Mouse (Mus musculus) limb, embryonic 12.5 days (tissue): ENCODE measurements around the gene Sema7a. TPM values are rescaled to one million over a fixed set of nuclear protein-coding genes. Genes with fewer than 3 reads are reported as not detected.

Experiments used
- ATAC-seq: fragments of 200-750 bp; cut with Nextera tagmentation; 2 replicates; pipeline ENCODE4 v1.8.0; 2017; ENCODE audit warnings: low read depth, moderate TSS enrichment; ENCODE audit not compliant: insufficient number of reproducible peaks, insufficient read depth, low FRiP score, low TSS enrichment
- H3K27ac ChIP-seq: fragments of 300-500 bp; sonication (generic); 2 replicates; pipeline ENCODE4 v1.5.1; 2016; ENCODE audit warnings: mild to moderate bottlenecking, moderate library complexity
- H3K27me3 ChIP-seq: fragments of 300-500 bp; sonication (generic); 2 replicates; pipeline ENCODE4 v1.6.1; 2016; ENCODE audit warnings: mild to moderate bottlenecking, moderate library complexity
- H3K36me3 ChIP-seq: fragments of 300-500 bp; sonication (generic); 2 replicates; pipeline ENCODE4 v1.6.1; 2016; ENCODE audit warnings: mild to moderate bottlenecking, moderate library complexity
- H3K4me1 ChIP-seq: fragments of 300-500 bp; sonication (generic); replicated peaks from 2 replicates; pipeline ENCODE4 v1.6.1; 2016
- H3K4me2 ChIP-seq: fragments of 300-500 bp; sonication (generic); 2 replicates; pipeline ENCODE4 v1.6.1; 2016; ENCODE audit warnings: mild to moderate bottlenecking, moderate library complexity
- H3K4me3 ChIP-seq: fragments of 300-500 bp; sonication (generic); replicated peaks from 2 replicates; pipeline ENCODE4 v1.5.1; 2016; ENCODE audit warnings: mild to moderate bottlenecking
- H3K9ac ChIP-seq: fragments of 300-500 bp; sonication (generic); replicated peaks from 2 replicates; pipeline ENCODE4 v1.6.1; 2016; ENCODE audit warnings: mild to moderate bottlenecking, moderate library complexity
- H3K9me3 ChIP-seq: fragments of 300-500 bp; sonication (generic); 2 replicates; pipeline ENCODE4 v1.6.1; 2016; ENCODE audit warnings: mild to moderate bottlenecking, moderate library complexity
- WGBS: fragments of 180-500 bp; shearing (Covaris S2); methylation state at CpG from one replicate; pipeline ENCODE4 v1.1.7; 2016; 5-methylcytosine and 5-hydroxymethylcytosine counted together
- polyA plus RNA-seq: library from polyadenylated mRNA; unstranded; fragments of >200 nt; fragmentation: Nextera tagmentation; extraction: Ambion mirVana; gene quantifications from 2 replicates; pipeline ENCODE4 v1.2.1, GENCODE M21; 2016

The Sema7a gene
- polyA plus RNA-seq, 1 experiment from 2014 or later: 0.99 TPM

DNA sequence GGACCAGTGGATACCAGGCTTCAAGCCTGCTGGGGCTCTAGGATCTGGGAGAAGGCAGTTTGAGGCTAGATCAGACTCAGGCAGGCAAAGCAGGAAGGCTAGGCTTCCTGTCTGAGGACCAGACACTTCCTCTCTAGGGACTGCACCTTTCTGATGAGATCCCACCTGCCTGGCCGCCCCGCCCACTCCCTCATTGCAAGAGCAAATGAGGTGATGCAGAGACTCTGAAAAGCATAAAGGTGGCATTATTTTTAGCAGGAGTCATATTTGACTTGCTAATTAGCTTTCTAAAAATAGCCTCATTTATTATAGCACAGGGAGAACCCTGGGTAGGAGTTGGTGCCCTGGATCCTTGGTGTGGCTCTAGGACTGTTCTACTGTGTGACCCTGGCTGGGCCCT lies 48.2 kb downstream of the Sema7a start:
- peaks cover 7% of the 10 kb centered on the region for H3K4me1 ChIP-seq
- ATAC-seq: no peak
- no peak overlapping the region for H3K4me3 ChIP-seq
- H3K4me2 ChIP-seq: no peak overlapping the region
- H3K27me3 ChIP-seq: peaks cover 3% of the 10 kb centered on the region; the same call in 1 of the 2 replicates
- 73% methylated on average over 2 of the region's 2 CpGs for WGBS
- H3K27ac ChIP-seq: 0 out of 2 replicates have a peak overlapping the region, but pooled peaks have one; percentile 1
- no peaks in the 10 kb centered on the region for H3K36me3 ChIP-seq
- H3K9me3 ChIP-seq: no peaks in the 10 kb centered on the region
- H3K9ac ChIP-seq: no peak overlapping the region

- H3K27me3 ChIP-seq: peaks cover 3% of the 10 kb centered on the region; the same call in 1 of the 2 replicates
- no peak for ATAC-seq
- WGBS: 80% methylated on average over 6 of the region's 6 CpGs
These were observed 49.4 kb downstream of the Sema7a start for GRCm38 (mm10) chr9:57989309-57989708.

DNA sequence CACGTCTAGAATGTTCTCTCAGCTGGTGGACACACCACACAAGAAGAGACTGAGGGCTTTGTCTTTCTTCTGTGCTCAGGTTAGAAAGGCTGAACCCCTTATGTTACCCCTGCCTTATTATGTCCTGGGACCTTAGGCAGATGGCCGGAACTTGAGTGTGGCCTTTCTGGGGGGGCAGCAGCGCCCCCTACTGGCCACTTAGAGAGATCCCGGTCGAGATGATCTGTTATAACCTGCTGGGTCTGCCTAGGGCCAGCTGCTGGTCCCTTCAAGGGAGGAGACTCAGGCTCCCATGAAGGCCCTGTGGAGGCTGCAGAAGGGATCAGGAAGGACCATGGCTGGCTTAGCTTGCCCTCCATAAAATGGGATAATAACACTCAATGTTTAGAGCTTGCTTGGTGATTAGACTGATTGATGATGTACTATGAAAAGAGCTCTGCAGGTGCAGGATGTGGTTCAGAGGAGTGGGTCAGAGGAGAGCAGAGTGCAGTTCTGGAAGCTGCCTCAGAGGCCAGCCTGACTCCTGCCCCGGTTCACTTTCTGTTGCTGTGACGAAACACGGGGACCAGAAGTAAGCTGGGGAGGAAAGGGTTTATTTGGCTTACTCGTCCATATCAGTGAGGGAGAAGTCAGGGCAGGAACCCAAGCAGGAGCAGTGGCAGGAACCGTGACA lies 50.7 kb downstream of the Sema7a start:
- no peak overlapping the region for H3K9ac ChIP-seq
- ATAC-seq: no peak
- H3K4me2 ChIP-seq: no peak overlapping the region
- H3K27me3 ChIP-seq: peaks cover 3% of the 10 kb centered on the region; the same call in 1 of the 2 replicates
- H3K4me1 ChIP-seq: peaks cover 19% of the 10 kb centered on the region
- H3K9me3 ChIP-seq: no peaks in the 10 kb centered on the region
- H3K27ac ChIP-seq: no peak overlapping the region
- H3K36me3 ChIP-seq: no peaks in the 10 kb centered on the region
- H3K4me3 ChIP-seq: no peak overlapping the region
- WGBS: 36% methylated on average over 10 of the region's 10 CpGs

More at GRCm38 (mm10) chr9:57989309-57989708, 49.4 kb downstream of the Sema7a start:
- Histone ChIP-seq H3K4me3 (no peak overlapping the region), H3K36me3 (no peaks in the 10 kb centered on the region), H3K9ac (no peak overlapping the region), H3K9me3 (no peaks in the 10 kb centered on the region), H3K4me1 (peaks cover 19% of the 10 kb centered on the region), H3K4me2 (no peak overlapping the region), H3K27ac (no peak overlapping the region)

GRCm38 (mm10) chr9:57992060-57992459 lies 52.1 kb downstream of the Sema7a start:
- no peak overlapping the region for H3K4me3 ChIP-seq
- WGBS: 92% methylated on average over 3 of the region's 3 CpGs
- no peak overlapping the region for H3K9ac ChIP-seq
- no peak overlapping the region for H3K27ac ChIP-seq
- ATAC-seq: no peak
- peaks cover 16% of the 10 kb centered on the region for H3K27me3 ChIP-seq
- H3K4me2 ChIP-seq: no peak overlapping the region
- peaks cover 19% of the 10 kb centered on the region for H3K4me1 ChIP-seq
- H3K9me3 ChIP-seq: no peaks in the 10 kb centered on the region
- H3K36me3 ChIP-seq: no peaks in the 10 kb centered on the region

DNA sequence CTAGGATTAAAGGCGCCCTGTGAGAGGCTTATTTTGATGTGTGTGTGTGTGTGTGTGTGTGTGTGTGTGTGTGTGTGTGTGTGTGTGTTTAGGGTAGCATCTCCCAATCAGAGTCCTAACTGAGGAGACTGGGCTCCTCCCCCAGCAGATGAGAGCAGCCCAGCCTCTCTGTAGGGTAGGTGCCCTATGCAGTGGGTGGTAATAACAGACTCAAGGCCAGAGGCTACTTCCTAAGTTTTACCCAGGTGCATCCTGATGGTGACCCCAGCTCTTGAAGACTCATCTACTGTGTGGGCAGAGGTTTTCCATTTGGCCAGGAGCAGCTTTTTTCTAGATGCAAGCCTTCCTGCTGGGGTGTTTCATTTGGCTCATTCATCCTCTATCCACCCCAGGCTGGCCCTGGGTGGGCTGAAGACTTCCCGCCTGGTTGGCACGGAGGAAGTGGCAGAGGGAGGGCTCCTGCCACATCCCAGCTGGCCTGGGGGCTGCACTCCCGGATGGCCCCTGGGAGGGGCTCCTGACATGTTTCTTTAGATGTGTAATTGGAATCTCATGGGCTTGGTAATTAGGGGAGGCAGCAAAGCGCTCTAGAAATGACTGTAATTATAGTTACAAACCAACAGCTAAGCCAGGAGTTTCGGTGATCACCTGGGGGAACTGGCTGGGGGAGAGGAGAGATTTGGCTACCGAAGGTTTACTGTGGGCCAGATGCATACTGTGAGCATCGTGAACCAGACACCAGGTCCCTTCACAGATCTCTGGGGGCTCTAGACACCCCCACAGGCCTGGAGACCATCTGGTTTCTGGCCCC lies 53.1 kb downstream of the Sema7a start:
- Histone ChIP-seq H3K4me2 (no peak overlapping the region), H3K4me3 (no peak overlapping the region), H3K36me3 (no peaks in the 10 kb centered on the region), H3K4me1 (peaks cover 23% of the 10 kb centered on the region), H3K9ac (no peak overlapping the region), H3K27ac (0 out of 2 replicates have a peak overlapping the region, but pooled peaks have one; percentile 41), H3K9me3 (no peaks in the 10 kb centered on the region), H3K27me3 (peaks cover 25% of the 10 kb centered on the region)
- 17% methylated on average over 8 of the region's 8 CpGs for WGBS
- ATAC-seq: no peak

DNA sequence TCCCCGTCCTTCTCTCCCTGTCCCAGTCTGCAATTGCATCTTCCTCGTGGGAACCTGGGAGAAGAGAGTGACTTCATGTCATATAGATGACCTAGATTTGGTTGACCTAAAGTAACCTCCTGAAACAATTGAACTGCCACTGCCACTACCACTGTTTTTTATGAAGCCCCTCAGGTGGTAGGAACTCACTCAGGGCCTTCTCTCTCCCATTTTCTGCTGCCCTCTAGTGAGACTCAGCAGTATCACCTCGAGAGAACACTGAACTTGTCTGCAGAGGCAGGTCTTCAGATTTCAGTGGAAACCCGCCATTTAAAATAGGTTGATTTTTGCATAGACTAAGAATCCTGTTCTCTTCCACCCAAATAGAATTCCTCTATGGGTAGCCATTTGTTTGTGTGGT lies 55.4 kb downstream of the Sema7a start:
- ATAC-seq: no peak
- Histone ChIP-seq H3K27me3 (peaks cover 35% of the 10 kb centered on the region), H3K9ac (no peak overlapping the region), H3K4me1 (peaks cover 32% of the 10 kb centered on the region), H3K27ac (no peak overlapping the region), H3K4me3 (no peak overlapping the region), H3K9me3 (no peaks in the 10 kb centered on the region), H3K4me2 (no peak overlapping the region), H3K36me3 (no peaks in the 10 kb centered on the region)
- 30% methylated on average over 4 of the region's 4 CpGs for WGBS

- WGBS: 21% methylated on average over 13 of the region's 13 CpGs
- no peaks in the 10 kb centered on the region for H3K36me3 ChIP-seq
- H3K4me2 ChIP-seq: peak overlapping the region; percentile 42
- peaks cover 42% of the 10 kb centered on the region for H3K27me3 ChIP-seq
- H3K27ac ChIP-seq: no peak overlapping the region
- no peak overlapping the region; the same call in 1 of the 2 replicates for H3K9ac ChIP-seq
- peaks cover 32% of the 10 kb centered on the region for H3K4me1 ChIP-seq
- peak; percentile 6; the same call in 1 of the 2 replicates for ATAC-seq
- H3K4me3 ChIP-seq: peak overlapping the region; percentile 9; the same call in 1 of the 2 replicates
- no peaks in the 10 kb centered on the region for H3K9me3 ChIP-seq
These were observed 57.7 kb downstream of the Sema7a start for GRCm38 (mm10) chr9:57997511-57998031.

GRCm38 (mm10) chr9:57998032-57998659 lies 58.2 kb downstream of the Sema7a start:
- 1% methylated on average over 20 of the region's 20 CpGs for WGBS
- Histone ChIP-seq H3K27ac (no peak overlapping the region), H3K9me3 (no peaks in the 10 kb centered on the region), H3K9ac (no peak overlapping the region; the same call in 1 of the 2 replicates), H3K27me3 (peaks cover 42% of the 10 kb centered on the region), H3K36me3 (no peaks in the 10 kb centered on the region), H3K4me1 (peaks cover 27% of the 10 kb centered on the region), H3K4me3 (peak overlapping the region; percentile 9; the same call in 1 of the 2 replicates), H3K4me2 (peak overlapping the region; percentile 42)
- peak; percentile 75 for ATAC-seq

DNA sequence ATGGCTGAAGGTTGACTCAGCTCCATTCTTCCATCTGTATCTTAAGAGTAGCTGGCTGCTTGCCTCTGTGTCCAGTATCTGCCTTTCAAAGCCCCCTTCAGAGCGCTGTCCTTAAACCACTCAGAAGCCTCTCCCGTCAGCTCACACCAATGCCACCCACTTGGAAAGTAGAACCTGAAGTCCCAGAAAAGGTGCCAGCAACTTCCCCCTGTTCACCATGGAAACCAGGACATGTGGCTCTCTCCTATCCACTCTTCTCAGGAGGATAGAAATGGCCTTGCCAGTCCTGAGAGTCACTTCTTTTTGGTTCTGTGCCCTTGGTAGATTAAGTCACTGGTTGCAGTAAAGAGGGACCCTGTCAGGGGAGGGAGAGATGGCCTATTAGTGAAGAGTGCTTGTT lies 58.8 kb downstream of the Sema7a start:
- Histone ChIP-seq H3K36me3 (no peaks in the 10 kb centered on the region), H3K27me3 (peaks cover 42% of the 10 kb centered on the region), H3K27ac (no peak overlapping the region)

DNA sequence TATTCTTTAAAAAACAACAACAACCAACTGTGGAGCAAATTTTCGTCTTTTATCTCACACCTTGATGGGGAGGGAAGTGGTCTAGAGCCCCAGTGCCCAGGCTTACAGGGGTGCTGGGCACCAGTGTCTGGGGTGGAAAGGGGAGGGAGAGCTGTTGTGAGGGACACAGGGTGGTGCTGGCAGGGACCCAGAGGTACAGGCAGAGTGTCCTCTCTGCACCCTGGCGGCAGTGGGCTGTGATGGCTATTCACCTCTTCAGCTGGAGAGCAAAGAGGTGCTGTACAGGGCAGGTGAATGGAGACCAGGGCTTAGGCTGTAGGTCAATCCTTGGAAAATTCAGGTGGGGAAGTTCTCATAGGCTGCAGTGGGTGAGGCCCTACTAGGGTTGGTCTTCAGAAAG lies 59.8 kb downstream of the Sema7a start:
- ATAC-seq: no peak
- H3K36me3 ChIP-seq: no peaks in the 10 kb centered on the region
- peaks cover 16% of the 10 kb centered on the region for H3K4me1 ChIP-seq
- H3K27ac ChIP-seq: no peak overlapping the region
- H3K27me3 ChIP-seq: peaks cover 45% of the 10 kb centered on the region
- WGBS: 35% methylated on average over 2 of the region's 2 CpGs
- no peaks in the 10 kb centered on the region for H3K9me3 ChIP-seq
- no peak overlapping the region for H3K9ac ChIP-seq
- no peak overlapping the region for H3K4me3 ChIP-seq
- H3K4me2 ChIP-seq: no peak overlapping the region

More for the DNA sequence above, 58.8 kb downstream of the Sema7a start:
- peaks cover 21% of the 10 kb centered on the region for H3K4me1 ChIP-seq
- H3K4me3 ChIP-seq: no peak overlapping the region
- H3K4me2 ChIP-seq: no peak overlapping the region
- no peak for ATAC-seq
- WGBS: 62% methylated on average over 2 of the region's 2 CpGs
- H3K9me3 ChIP-seq: no peaks in the 10 kb centered on the region
- no peak overlapping the region for H3K9ac ChIP-seq

DNA sequence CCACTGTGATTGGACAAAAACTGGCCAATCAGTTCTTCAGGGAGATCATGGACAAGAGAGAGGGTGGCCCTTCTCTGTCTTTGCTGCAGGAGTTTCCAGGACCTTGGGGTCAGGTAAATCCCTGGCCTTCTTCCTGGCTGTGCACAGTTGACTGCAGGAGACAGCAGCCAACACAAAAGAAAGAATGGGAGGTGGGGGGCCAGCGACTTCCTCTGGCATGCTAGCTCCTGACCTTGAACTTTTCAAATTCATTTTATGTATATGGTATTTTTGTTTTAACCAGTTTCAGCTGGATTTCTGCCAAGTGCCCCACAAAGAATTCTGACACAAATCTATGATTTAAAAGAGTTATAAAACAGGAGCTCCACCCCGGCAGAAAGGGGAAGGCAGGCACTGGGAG lies 63.4 kb downstream of the Sema7a start:
- H3K4me1 ChIP-seq: peaks cover 8% of the 10 kb centered on the region
- H3K27me3 ChIP-seq: peaks cover 21% of the 10 kb centered on the region
- no peak for ATAC-seq
- H3K36me3 ChIP-seq: no peaks in the 10 kb centered on the region
- H3K9me3 ChIP-seq: no peaks in the 10 kb centered on the region
- no peak overlapping the region for H3K27ac ChIP-seq
- no peak overlapping the region for H3K9ac ChIP-seq
- H3K4me3 ChIP-seq: no peak overlapping the region
- WGBS: 29% methylated on average over 2 of the region's 2 CpGs
- no peak overlapping the region for H3K4me2 ChIP-seq
